Mouse (Mus musculus) gastrocnemius, adult 18-20 months (tissue): ENCODE data around the gene Lmna. TPM values are rescaled to one million over a fixed set of nuclear protein-coding genes. Genes with fewer than 3 reads are reported as not detected.

Experiments used
- DNase-seq: peaks from one replicate; pipeline ENCODE4 v3.0.0; 2021; ENCODE audit warnings: low spot score
- total RNA-seq, 2 experiments: library from RNA; stranded (reverse); gene quantifications; 2 replicates each; pipeline ENCODE4 v1.2.3; 2021

Gene Lmna
- total RNA-seq, 2 experiments from 2014 or later, result 68.3 to 89.6 TPM

DNA sequence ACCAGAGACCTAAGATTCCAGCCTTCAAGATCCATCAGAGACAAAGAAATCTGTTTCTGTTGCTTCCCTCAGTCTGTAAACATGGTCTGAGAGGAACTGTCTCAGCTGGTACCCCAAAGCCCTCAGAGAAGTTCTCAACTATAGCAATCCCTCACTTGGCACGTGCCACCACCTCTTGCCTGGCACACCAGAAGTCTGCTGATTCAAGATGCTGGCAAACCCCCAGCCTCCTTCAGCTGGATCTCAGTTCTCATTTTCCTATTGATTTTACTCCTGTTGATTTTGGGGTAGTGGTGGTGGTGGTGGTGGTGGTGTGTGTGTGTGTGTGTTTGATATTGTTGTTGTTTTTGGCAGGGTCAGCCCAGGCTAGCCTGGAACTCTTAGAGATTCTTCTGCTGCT is 36.2 kb downstream of the Lmna start:
- DNase-seq, result no peak

DNA sequence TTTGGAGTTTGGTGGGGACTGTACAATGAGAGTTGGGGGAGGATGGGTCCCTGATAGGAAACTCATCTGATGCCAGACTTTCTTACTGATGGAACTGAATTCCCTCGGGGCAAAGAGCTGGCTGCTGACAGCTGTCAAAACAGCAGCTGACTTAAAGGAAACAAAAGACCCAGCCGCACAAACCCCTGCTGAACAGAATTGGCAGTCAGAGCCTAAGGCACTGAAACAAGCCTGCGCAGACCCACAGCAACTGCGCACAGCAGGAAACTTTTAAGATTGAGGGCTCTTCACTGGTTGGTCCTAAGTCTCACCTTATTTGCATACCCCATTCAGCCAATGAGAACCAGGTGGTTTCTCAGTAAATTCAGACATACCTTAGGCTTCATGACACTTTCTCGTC is 36.7 kb downstream of the Lmna start:
- no peak for DNase-seq

DNA sequence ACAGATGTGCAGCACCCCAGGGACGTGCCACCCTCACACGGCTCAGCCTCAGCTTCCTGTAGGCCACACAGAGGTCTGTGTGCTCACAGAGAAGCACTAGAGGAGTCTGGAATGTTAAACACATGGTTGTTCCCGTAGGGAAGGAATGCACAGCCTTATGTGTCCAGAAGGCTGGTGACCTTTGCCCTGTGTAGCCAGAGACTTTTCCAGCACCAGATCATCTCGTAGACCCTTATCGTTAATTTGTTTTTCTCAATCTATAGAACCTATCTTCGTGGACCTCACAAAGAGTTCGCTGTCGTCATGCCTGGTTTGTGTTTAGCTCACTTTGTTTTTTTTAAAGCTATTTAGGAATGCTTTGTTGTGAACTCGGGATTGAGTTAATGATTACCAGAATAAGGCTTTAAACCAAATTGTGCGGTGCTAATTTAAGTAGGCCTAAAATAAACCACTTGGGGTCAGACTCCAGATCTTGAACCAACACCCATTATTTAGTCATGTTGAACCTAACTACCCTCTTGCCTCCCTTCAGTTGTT is 38.7 kb downstream of the Lmna start:
- no peak for DNase-seq

DNA sequence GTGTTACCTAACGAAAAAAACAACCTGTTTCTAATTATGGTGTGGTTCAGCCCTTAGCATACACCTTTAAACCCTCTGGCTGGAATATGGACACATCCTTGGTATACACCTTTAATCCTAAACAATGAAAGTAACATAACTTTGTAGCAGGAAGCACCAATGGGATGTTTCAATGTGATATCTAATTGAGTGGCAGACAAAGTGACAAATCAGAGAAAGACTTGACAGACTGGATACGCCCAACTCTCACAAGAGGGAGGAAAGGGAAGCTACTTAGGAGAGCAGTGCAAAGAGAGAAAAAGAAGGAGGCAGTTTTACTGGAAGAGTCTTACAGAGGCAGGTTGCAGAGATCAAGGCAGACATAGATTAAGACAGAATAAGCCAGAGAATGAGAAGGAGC is 40.3 kb downstream of the Lmna start:
- no peak for DNase-seq

DNA sequence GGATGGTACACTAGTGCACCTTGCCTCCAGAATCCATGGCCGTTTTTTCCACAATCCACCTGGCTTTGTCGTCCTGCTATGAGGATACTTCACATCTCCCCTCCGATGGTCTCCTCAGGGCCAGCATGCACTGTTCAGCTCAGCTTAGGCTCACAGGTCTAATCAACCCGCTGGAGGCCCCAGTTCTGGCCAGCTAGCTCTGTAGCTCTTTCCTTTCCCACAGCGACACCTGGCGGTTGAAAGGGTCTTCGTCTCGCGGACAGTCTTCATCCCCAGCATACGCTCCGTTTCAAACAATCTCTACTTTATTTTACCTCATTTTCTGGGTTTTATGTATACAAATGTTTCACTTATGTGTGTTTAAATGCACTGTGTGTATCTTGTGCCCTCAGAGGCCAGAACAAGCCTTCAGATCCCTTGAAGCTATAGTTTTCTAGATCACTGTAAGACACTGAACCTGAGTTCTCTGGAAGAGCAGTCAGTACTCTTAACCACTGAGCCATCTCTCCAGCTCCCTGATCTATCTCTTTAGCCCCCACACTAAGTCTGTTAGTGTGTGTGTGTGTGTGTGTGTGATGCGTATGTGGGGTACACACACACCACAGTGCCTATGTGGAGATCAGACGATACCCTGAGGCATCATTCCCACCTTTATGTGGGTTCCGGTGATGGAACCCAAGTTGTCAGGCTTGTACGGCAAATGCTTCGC is 42.5 kb downstream of the Lmna start:
- DNase-seq, result peak; percentile 90

DNA sequence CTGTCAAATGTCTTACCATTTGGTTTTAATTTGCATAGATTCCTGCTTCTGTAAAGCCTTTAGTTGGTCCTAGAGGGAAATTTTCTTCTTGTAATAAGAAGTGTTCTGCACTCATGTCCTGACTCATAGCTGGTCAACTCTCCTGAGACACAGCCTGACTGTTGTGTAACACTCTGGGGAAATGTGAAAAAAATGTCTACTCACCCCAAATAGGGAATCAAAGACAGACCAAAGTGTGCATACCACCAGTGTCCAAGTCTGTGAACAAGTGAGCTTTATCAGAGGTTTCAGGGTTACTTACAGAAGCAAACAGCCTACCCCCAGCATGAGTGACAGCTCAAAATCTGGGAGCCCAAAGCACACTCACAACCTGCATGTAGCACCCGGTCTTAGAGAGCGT is 44.6 kb downstream of the Lmna start:
- no peak for DNase-seq

DNA sequence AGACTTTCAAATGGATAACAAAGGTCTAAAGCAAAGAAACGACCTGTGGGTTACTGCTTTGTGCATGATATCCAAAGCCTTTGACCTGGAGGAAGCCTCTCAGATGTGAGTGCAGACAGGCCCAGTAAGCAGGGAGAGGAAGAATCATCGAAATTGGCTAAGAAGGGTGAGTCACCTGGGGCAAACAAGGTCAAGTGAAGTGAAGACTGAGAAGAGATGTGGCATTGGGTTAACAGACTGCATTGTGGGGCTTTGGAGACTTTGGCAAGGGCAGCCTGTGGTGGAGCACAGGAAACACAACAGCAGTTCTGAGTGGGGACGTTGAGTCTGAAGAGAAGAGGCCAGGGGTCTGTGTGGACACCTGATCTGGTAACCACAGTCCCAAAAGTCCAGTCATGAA is 45.3 kb downstream of the Lmna start:
- no peak for DNase-seq

DNA sequence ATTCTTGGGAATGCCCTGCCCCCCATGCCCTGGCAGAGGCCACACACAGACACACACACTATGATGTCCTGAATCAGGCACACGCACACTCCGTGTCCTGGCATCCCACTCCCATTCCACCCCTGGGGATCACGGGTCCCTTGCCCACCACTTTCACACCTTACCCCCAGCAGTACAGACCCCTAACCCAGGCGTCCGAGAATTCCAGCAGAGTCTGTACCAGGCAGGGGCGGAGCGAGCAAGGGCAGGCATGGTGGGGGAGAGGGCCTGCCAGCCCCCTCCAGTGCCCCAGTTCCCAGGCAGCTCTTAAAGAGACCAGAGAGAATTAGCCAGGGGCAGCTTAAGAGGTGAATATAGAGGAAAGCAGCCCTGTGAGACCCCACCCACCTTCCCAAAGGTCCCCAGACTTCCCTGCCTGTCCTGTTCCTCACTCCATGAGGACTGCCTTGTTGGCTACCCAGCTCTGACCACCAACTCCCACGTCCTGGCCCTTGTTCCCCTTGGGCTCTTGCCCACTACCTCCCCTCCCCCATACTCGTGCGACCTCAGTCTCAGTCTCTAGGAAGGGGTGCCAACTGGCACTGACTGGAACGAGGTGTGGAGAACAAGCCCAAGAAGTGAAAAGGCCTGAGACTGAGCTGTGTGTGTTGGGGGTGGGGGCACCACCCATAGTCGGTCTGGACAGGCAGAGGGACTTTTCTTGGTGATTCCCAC is 48.6 kb downstream of the Lmna start, which contains the start of gene Sema4a:
Gene Sema4a, minus strand, starts transcription at position 200 of the 714 bp plus-strand sequence.
- DNase-seq, result no peak

DNA sequence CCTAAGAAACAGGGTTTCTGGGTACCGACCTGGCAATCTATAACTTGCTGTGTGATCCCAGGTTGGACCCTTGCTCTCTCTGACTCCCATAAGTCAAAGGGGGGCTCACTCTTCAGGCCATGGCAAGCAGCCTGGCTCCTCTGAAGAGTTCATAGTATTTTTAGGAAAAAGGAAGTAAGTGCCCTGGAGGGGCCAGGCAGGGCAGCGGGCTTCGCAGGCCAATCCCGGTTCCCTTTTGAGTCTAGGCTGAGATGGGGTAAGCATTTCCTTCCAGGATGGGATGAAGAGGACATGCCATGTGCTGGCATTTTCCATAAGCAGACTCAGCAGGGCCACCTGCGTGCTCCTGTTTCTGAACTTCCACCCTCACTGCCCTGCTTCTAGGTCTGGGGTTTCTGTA is 49.7 kb downstream of the Lmna start:
- no peak for DNase-seq

DNA sequence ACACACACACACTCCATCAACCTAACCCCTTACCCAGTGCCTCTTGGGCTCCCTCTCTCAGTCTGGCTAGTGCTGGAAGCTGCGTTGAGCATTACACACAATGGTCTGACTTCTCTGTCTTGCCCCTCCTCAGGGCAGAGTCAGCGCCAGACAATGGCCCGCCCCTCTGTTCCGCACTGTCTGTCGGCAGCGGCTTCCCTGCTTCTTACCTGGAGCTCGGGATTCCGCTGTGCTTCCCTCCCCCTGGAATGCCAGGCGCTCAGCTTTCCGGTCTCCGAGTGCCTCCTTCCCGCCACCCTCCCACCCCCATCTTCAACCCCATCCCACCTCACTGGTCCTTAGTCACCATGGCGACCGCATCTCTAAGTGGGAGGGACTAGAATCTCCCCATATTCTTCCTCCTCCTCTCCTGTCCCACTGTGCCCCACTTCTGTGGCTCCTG is 51.0 kb downstream of the Lmna start:
- DNase-seq, result no peak

DNA sequence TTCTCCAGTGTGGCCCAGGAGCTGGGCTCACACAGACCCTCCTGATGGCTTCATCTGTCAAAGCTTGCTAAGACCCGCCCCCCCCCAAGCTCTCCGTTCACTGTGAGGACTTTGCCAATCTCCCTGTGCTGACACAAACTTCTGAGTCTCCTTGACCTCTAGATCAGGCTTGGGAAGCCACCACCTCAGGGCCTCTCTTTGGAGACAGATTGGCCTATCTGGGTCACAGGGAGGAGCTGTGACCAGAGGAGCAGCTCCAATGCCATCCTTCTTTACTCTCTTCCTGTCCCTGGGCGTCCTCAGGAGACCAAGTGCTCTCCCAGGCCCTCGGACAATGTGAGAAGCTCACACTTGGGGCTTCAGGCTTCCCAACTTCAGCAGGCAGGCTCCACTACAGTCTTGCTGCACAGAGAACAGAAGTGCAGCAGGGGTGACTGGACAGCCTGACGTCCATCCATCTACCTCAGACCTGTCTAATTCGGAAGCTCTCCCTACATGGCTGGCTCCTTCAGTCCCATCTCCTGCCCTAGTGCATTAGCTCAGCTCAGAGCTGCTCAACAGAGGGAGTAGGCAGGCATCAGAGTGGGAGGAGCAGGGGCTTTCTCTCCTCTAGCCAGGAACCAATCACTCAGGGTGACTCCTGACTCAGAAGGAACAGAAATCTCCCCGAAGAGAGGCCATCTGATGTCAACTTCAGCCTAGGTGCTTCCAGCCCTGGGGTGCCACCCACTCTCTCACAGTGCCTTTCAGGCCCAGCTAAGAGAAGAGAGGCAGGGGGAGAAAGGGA is 52.8 kb downstream of the Lmna start:
- no peak for DNase-seq

DNA sequence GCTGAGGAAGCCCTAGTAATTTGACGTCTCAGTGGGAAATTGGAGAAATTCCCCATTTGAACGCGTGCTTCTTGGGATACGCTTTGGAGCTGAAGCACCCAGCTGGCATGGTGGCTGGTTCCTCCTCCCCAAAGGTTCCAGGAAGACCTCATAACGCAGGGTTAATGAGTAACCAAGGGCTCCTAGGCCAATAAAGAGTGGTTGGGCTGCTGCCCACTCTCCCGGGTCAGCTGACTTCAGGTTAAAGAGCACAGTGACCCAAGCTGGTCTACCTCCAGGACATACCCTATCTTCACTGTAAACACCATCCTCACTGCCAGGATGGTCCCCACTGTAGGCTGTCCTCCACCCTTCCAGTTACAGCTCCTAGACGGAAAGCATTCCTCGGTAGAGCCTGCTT is 53.4 kb downstream of the Lmna start:
- no peak for DNase-seq

DNA sequence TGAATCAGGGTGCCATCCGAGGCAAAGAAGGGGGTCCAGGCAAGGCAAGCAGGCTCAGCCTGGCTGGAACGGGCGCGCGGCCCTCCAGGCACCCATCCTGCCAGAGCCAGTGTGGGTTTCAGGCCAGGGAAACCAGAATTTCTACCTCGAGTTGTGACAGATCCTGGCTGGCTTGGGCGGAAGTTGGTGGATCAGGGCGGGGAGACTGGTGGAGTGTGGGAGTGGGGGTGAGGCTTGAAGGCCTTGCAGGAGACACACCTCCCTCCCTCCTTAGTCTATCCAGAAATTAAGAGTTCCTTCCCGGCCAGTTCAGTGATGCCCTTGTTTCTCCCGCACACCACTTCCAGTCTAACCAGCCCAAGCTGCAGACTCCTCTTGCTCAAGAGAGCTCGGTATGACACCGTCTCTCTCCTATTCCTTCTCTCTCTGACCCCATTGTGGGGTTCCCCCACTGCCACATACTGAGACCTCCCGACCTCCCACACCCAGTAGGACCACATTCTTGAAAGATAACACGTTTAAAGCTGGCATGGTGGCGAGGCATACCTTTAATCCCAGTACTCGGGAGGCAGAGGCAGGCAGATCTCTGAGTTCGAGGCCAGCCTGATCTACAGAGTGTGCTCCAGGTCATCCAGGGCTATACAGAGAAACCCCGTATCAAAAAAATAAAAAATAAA is 54.0 kb downstream of the Lmna start:
- no peak for DNase-seq

DNA sequence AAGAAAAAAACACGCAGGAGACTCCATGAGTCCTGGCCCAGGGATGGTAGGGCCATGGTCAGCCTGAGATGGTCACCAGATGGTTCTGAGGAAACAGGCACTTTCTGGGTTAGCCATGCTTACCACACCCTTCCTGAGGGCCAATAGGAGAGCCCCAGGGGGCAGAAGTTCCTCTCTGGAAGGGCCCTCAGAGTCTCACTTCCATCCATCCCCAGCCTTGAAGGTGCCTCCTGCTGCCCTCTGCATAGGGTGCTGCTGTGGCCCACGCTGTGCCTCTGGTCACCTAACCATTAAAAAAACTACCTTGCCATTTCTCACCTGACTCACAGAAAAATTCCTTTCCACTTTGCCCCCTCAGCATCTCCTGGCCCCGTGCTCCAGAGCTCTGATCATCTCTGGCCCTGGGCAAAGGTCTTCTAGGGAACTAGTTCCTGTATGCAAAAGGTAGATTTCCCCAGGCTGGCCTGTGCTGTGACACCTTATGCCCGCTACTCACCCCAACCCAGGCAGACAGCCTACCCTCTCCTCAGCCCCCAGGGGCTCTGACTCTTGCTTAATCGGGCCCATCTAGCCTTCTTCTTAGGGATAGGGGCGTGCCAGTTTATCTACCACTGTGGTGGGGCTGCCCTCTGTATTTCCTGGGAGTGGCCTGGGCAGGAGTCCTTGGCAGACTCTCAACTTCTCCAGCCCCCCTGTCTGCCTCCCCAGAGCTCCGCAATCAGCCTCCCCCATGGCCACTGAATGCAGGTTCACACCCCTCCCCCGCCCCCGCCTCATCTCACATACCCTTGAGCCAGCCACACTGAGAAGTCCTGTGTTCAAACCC is 54.8 kb downstream of the Lmna start:
- DNase-seq, result no peak

DNA sequence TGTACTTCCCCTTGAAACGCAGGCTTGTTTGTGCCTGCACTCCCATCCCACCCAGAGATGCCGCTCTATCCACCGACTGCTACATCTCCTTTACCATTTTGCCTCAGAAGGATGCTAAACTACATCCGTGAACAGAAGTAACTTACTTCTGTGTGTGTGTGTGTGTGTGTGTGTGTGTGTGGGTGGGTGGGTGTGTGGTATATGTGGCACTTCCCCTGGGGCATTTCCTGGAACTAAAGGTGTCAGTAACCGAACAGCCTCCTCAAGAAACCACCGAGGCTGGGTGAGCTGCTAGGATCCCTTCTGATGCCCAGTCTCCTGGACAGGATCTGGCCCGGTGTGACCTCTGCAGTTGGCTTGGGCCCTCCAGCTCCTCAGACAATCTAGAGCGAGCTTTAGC is 55.8 kb downstream of the Lmna start:
- no peak for DNase-seq

DNA sequence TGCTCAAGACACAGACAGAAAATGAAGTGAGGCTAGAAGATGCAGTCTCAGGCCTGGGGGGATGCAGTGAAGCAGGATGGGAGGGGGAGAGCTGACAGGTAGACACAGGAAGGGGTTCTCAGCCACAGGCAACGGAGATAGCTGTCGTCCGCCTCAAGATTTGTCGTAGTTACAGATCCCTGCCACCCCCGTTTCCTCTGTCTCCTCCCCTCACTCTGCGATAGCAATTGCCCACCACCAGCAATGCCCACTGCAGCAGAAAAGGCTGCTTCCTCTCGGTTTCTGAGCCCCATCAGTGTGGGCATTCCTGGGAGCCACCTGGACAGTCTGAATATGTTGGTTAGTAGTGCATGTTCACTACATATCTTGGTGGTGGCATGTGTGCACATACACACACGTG is 56.4 kb downstream of the Lmna start:
- no peak for DNase-seq

DNA sequence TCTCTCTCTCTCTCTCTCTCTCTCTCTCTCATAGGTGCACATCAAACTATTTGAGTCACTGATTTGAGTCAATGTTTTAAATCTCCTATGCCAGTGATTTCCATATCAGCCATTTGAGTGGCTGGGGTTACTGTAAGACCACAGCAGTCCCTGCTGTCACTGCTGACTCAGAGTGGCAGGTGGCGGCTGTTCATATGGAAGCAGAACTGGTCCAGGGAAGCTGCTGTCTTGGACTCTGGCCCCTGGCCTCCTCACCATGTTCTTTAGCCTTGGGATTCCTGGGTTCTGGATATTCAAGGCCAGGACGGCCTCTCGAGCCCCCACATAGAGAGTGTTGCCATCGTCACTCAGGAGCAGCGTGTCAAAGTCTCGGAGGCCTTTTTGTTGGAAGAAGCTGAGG is 57.0 kb downstream of the Lmna start:
- DNase-seq, result no peak

DNA sequence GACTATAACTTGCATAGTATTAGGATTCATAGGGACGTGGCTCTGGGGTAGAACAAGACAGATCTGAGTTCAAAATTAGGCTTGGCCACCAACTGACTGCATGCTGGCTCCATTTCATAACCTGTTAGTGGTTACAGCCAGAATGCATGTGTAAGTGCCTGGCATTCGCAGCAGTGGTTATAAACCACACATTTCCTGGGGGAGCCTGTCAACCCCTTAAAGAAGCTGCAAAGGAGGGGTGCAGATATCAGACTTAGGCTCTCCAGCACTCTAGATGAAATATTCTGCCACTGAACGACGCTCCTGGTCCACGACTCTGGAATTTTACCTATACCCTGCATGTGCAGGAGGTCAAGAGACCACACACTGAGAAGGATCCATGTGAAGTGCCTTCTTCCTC is 57.5 kb downstream of the Lmna start:
- no peak for DNase-seq

DNA sequence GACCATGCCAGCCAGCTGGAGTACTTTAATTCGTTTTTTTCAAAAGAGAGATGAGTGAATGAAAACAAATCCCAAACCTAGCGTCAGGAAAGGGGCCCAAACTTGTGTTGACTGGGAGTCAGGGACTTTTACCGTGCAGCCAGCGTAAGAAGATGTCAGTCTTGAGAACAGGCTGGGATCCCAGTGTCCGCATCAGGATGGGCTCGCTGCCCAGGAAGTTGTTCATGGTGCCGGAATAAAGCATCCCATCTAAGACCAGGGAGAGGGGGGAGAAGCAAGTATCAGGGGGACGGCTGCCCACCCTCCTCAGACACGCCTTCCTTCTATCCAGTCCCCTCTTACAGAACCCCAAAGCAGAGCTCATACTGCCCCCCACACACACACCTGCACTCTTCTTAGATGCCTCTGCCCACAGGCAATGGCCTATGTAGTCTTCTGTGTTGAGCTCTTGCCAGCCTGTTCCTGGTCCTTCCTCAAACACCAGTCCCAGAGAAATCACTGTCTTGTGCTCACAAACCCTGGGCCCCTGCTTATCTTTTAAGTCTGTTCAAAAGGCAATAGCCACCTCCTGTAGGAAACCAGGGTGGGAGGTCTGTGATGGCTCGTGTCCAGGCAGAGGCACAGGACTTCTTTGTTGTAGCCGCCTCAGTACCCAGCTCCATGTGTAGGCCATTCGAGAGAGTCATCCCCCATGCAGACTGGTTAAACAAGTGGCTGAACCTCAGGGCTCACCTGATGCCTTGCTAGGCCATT is 59.2 kb downstream of the Lmna start:
- no peak for DNase-seq
